Mouse (Mus musculus): ENCODE results near the gene Fhdc1. TPM values are rescaled to one million over a fixed set of nuclear protein-coding genes. Genes with fewer than 3 reads are reported as not detected.

The Fhdc1 gene
- polyA plus RNA-seq, 1 experiment from 2014 or later, result 11.4 TPM

DNA sequence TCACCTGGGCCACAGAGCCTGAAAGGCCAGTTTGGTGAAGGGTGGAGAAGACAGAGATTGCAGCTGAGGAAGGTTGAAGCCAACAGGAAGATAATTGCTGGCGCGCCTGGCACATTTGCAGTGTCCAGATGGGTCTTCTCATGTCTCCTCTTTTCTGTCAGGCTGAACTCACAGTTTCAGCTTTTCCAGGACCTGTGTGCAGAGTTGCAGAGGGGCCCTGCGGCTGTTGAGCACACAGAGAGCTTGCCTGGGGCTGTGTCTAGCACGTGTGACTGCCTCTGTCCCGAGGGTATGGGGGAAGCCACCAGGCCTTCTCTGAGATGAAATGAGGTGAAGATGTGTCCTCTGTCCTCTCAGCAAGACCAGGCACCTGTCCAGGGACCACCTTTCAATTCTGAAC is 49.0 kb downstream of the Fhdc1 start:
- H3K4me2 ChIP-seq (replicated peaks), result no peak overlapping the region
- H3K4me1 ChIP-seq, result peaks cover 17% of the 10 kb centered on the region
- WGBS, result 54% methylated on average over 5 of the region's 5 CpGs
- H3K4me3 ChIP-seq (replicated peaks), result no peak overlapping the region
- no peak overlapping the region for H3K27ac ChIP-seq (replicated peaks)
- ATAC-seq (ENCODE audit: insufficient number of reproducible peaks, low FRiP score, low TSS enrichment, low read depth), result no peak
- no peaks in the 10 kb centered on the region for H3K9me3 ChIP-seq (replicated peaks)
- no peaks in the 10 kb centered on the region for H3K27me3 ChIP-seq
- H3K36me3 ChIP-seq, result no peaks in the 10 kb centered on the region
- no peak overlapping the region for H3K9ac ChIP-seq

DNA sequence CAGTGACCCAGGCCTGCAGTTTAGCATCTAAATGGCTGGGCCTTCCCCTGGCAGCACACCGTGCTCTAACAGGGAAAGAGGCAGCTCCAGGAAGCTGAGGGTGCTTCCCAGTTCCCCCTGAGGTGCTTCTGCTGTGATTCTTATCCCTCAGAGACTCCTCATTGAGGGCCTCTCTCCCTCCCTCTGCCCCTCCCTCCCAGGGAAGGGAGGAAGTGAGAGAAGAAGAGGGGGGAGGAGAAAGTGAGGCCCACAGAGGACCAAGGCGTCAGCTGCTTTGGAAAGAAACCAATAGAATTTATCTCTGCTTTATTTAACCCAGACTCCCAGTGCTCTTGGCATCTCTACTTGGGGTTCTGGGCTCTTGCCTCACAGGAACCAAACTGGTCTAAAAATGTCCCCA is 50.1 kb downstream of the Fhdc1 start:
- no peak for ATAC-seq (ENCODE audit: insufficient number of reproducible peaks, low FRiP score, low TSS enrichment, low read depth)
- 18% methylated on average over 2 of the region's 2 CpGs for WGBS
- no peak overlapping the region for H3K4me3 ChIP-seq (replicated peaks)
- H3K4me1 ChIP-seq, result peaks cover 11% of the 10 kb centered on the region
- H3K9me3 ChIP-seq (replicated peaks), result no peaks in the 10 kb centered on the region
- H3K27me3 ChIP-seq, result no peaks in the 10 kb centered on the region
- no peak overlapping the region for H3K4me2 ChIP-seq (replicated peaks)
- no peak overlapping the region for H3K9ac ChIP-seq
- no peak overlapping the region for H3K27ac ChIP-seq (replicated peaks)
- no peaks in the 10 kb centered on the region for H3K36me3 ChIP-seq

DNA sequence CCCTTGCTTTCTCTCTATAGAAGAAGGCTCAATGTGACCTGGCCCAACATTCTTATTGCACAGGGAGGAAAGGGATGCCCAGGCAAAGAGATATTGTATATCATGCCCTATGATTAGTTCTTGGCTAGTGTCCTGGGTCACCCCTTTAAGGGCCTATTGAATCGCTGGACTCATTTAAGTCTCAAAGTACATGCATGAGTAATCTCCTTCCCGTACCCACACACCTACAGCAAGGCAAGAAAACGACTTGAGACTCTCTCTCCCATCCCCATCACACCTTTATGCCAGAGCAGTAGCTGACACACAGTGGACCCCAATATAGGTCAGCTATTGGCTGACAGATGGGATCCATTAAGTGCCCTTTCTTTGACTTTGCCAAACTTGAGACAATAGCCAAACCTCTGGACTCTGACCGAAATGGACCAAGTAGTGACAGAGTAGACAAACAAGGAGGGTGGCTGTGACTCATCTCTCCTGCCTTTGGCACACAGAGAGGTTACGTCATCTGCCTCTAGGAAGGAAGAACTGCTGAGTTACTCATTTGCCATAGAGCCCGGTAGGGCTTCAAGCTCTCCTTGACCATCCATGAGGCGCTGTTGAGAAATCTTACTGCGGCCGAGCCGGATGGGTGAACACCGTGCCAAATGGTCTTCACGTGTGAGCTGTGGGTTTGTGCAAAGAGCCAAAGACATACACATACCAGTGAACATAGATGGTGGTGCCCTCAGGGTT is 51.1 kb downstream of the Fhdc1 start:
- no peak for ATAC-seq (ENCODE audit: insufficient number of reproducible peaks, low FRiP score, low TSS enrichment, low read depth)
- Histone ChIP-seq H3K9me3 (replicated peaks) (no peaks in the 10 kb centered on the region), H3K4me1 (peaks cover 7% of the 10 kb centered on the region), H3K27me3 (no peaks in the 10 kb centered on the region), H3K4me3 (replicated peaks) (no peak overlapping the region), H3K9ac (no peak overlapping the region), H3K27ac (replicated peaks) (no peak overlapping the region), H3K36me3 (no peaks in the 10 kb centered on the region), H3K4me2 (replicated peaks) (no peak overlapping the region)
- WGBS, result 88% methylated on average over 12 of the region's 12 CpGs

DNA sequence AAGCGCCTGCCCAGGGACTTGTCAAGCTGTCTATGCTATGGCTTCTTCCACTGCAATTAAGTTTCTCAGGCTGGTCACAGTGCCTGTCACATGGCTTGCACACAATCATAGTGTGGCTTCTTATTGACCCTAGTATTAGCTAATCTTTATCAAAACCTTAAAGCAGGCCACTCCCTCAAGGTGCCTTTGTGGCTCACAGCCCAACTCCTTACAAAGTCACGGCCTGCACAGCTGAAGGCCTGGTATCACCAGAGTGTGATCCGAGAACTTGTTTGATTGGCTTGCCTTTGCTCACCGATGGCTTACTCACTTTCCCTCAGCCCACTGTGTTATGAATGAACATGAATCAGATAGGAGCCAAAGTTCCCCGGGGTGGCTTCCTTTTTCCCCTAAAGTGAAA is 52.5 kb downstream of the Fhdc1 start:
- ATAC-seq (ENCODE audit: insufficient number of reproducible peaks, low FRiP score, low TSS enrichment, low read depth), result no peak

DNA sequence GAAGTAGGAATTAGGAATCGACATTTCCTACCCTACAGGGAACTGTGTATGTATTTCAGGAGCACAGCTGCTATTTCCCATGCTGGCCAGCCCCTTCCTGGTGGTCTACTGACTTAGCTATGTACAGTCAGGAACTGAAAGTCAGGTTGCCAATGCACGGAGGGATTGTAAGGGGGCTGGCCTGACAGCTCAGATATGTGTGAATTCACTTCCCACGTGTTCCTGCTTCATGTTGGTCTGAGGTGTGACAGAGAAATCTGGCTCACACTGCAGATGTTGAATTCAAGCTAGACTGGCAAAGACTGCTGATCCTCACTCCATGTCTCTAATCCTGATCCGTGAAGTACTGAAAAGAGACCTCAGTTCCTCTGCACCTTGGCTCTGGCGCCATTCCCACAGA is 57.9 kb downstream of the Fhdc1 start:
- no peak overlapping the region for H3K27ac ChIP-seq (replicated peaks)
- ATAC-seq (ENCODE audit: insufficient number of reproducible peaks, low FRiP score, low TSS enrichment, low read depth), result no peak
- H3K27me3 ChIP-seq, result no peaks in the 10 kb centered on the region
- H3K36me3 ChIP-seq, result no peaks in the 10 kb centered on the region
- no peaks in the 10 kb centered on the region for H3K4me1 ChIP-seq
- H3K4me3 ChIP-seq (replicated peaks), result no peak overlapping the region
- no peaks in the 10 kb centered on the region for H3K9me3 ChIP-seq (replicated peaks)
- no peak overlapping the region for H3K4me2 ChIP-seq (replicated peaks)
- WGBS, result 60% methylated on average over 5 of the region's 5 CpGs
- no peak overlapping the region for H3K9ac ChIP-seq

More for the DNA sequence above, 52.5 kb downstream of the Fhdc1 start:
- Histone ChIP-seq H3K36me3 (no peaks in the 10 kb centered on the region), H3K27ac (replicated peaks) (no peak overlapping the region), H3K4me2 (replicated peaks) (no peak overlapping the region), H3K4me3 (replicated peaks) (no peak overlapping the region), H3K4me1 (peaks cover 7% of the 10 kb centered on the region), H3K27me3 (no peaks in the 10 kb centered on the region), H3K9ac (no peak overlapping the region), H3K9me3 (replicated peaks) (no peaks in the 10 kb centered on the region)
- WGBS, result 85% methylated on average over 5 of the region's 5 CpGs

DNA sequence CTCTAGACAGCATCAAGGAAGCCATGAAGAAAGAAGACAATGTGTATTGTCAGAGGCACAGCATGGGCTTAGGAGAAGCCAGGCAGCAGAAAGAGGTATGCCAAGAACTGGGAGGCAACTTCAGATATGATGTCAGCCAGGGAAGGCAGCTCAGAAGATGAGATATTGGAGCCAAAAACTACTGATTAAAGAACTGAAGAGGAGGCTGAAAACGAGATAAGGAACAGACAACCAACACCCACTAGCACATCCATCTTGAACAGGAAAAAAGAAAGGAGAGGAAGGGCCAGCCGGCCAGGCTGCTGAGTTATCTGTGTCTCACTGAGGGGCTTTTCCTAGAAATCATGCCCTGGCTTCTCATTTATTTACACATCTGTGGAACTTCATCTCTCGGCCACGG is 66.4 kb downstream of the Fhdc1 start:
- Histone ChIP-seq H3K9me3 (replicated peaks) (no peaks in the 10 kb centered on the region), H3K9ac (no peak overlapping the region), H3K4me1 (0 out of 2 replicates have a peak, but pooled peaks cover 5% of the 10 kb centered on the region), H3K27ac (replicated peaks) (no peak overlapping the region), H3K4me3 (replicated peaks) (no peak overlapping the region), H3K36me3 (no peaks in the 10 kb centered on the region), H3K4me2 (replicated peaks) (no peak overlapping the region), H3K27me3 (no peaks in the 10 kb centered on the region)
- 69% methylated on average over 4 of the region's 4 CpGs for WGBS
- ATAC-seq (ENCODE audit: insufficient number of reproducible peaks, low FRiP score, low TSS enrichment, low read depth), result no peak

DNA sequence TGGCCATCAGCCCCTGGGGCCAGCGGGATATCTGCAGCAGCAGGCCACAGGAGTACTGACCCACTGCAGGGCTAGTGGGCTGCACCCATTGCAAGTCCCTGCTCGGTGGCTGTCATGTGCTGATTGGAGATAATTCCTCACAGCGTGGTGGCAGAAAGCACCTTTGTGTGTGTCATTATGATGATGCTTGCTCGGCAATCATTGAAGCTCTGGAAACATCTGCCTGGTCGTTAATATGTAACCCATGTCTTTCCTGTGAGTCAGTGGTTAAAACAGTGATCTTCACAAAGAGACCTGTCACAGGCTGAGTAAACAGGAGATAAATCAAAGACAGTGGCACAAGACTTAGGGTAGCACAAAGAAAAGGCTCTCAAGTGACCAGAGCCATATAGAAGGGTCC is 67.3 kb downstream of the Fhdc1 start:
- H3K9ac ChIP-seq, result no peak overlapping the region
- H3K9me3 ChIP-seq (replicated peaks), result no peaks in the 10 kb centered on the region
- H3K4me3 ChIP-seq (replicated peaks), result no peak overlapping the region
- H3K36me3 ChIP-seq, result no peaks in the 10 kb centered on the region
- WGBS, result 56% methylated on average over 5 of the region's 5 CpGs
- no peaks in the 10 kb centered on the region for H3K27me3 ChIP-seq
- no peak for ATAC-seq (ENCODE audit: insufficient number of reproducible peaks, low FRiP score, low TSS enrichment, low read depth)
- no peak overlapping the region for H3K4me2 ChIP-seq (replicated peaks)
- H3K27ac ChIP-seq (replicated peaks), result no peak overlapping the region
- H3K4me1 ChIP-seq, result 0 out of 2 replicates have a peak, but pooled peaks cover 5% of the 10 kb centered on the region

DNA sequence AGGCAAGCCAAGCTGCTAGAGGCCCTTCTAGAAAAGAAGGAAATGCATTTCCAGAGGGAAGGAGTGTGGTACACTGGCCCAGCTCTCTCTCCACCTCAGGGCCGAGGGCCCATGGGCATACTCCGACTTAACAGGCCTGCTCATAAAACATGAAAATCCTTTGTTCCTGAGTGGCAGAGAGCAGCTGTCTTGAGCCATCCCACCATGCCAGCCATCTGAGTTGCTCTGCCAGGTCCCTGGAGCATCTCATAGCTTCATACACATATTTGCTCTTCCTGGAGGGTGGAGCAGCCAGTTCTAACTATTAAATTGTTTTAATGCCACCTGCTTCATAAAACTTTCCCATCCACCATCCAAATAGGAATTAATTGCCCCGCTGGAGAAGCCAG is 70.8 kb downstream of the Fhdc1 start:
- Histone ChIP-seq H3K9ac (no peak overlapping the region), H3K36me3 (no peaks in the 10 kb centered on the region), H3K27ac (replicated peaks) (no peak overlapping the region; the same call in 1 of the 2 replicates), H3K9me3 (replicated peaks) (no peaks in the 10 kb centered on the region), H3K4me1 (peaks cover 9% of the 10 kb centered on the region; the same call in 1 of the 2 replicates), H3K27me3 (no peaks in the 10 kb centered on the region), H3K4me2 (replicated peaks) (no peak overlapping the region), H3K4me3 (replicated peaks) (no peak overlapping the region)
- WGBS, result 70% methylated on average over 3 of the region's 3 CpGs
- ATAC-seq (ENCODE audit: insufficient number of reproducible peaks, low FRiP score, low TSS enrichment, low read depth), result no peak

DNA sequence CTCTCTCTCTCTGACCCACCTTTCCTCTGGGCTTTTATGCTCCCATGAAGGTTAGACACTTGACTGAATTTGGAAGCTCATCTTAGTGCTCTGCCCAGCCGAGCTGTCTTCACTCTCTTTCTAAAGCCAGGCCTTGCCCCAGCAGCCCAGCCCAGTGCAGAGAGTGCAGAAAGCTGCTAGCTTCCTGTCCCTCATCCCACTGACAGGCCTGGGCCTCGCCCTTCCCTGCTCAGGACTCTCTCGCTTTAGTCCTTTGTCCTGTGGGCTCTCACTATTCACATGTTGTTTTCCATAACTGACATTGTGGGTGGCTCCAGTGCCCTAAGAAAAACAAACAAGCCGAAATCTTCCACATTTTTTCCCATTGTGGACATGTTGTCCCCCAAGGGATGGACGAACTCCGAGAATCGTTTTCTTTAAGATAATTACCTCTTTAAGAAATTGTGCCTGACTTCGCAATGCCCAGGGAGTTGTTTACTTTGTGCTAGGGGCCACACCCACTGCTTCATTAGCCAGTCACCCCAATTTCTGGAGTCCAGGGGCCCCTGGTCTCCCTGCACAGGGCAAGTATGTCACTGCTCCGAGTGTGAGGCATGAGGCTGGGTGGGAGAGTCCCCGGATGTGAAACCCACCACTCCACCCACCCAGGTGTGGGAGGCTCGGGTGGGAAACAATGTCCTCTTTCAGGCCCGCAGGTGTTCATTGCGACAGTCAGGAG is 71.3 kb downstream of the Fhdc1 start:
- ATAC-seq (ENCODE audit: insufficient number of reproducible peaks, low FRiP score, low TSS enrichment, low read depth), result no peak
- no peaks in the 10 kb centered on the region for H3K9me3 ChIP-seq (replicated peaks)
- H3K27me3 ChIP-seq, result no peaks in the 10 kb centered on the region
- no peak overlapping the region for H3K9ac ChIP-seq
- 40% methylated on average over 13 of the region's 13 CpGs for WGBS
- H3K4me1 ChIP-seq, result peaks cover 9% of the 10 kb centered on the region; the same call in 1 of the 2 replicates
- H3K27ac ChIP-seq (replicated peaks), result no peak overlapping the region; the same call in 1 of the 2 replicates
- no peak overlapping the region for H3K4me3 ChIP-seq (replicated peaks)
- H3K4me2 ChIP-seq (replicated peaks), result no peak overlapping the region
- H3K36me3 ChIP-seq, result no peaks in the 10 kb centered on the region

DNA sequence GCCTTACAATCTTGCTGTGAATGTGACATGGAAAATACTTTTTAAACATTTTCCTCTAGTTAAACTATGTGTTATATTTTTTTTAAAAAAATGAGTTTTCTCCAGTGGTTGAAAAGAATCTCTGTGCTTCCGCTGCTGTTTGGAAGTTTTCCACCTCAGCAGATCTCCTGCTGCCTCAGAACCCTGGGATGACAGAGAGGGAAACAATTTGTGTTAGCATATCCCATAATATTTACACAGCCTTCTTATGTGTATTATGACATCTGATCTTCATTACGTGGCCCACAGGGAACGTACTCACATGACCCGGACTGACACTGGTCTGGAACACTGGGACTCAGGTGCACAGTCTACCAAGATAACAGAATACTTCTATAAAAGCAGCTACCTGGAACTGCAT is 74.7 kb downstream of the Fhdc1 start:
- H3K27me3 ChIP-seq, result no peaks in the 10 kb centered on the region
- no peak overlapping the region for H3K4me2 ChIP-seq (replicated peaks)
- H3K9ac ChIP-seq, result no peak overlapping the region
- no peak for ATAC-seq (ENCODE audit: insufficient number of reproducible peaks, low FRiP score, low TSS enrichment, low read depth)
- H3K36me3 ChIP-seq, result no peaks in the 10 kb centered on the region
- no peak overlapping the region for H3K4me3 ChIP-seq (replicated peaks)
- WGBS, result 49% methylated on average over 4 of the region's 4 CpGs
- H3K9me3 ChIP-seq (replicated peaks), result no peaks in the 10 kb centered on the region
- no peak overlapping the region for H3K27ac ChIP-seq (replicated peaks)
- peaks cover 9% of the 10 kb centered on the region; the same call in 1 of the 2 replicates for H3K4me1 ChIP-seq

DNA sequence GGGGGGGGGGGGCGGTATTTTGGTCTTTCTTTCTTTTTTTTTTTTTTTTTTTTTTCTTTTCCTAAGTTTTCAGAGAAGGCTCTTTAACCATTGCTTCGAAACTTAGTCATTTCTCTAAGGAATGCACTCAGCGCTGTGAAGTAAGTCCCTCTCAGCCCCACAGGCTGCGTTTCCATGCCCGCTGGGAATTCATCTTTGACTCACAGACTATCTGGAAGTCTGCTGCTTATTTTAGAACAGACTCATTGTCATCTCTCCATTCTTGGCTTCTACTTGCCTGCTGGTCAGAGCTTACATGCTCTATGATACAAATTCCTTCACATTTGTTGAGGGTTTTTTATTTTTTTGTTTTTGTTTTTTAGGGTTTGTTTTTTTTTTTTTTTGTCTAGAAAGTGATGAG is 76.8 kb downstream of the Fhdc1 start:
- Histone ChIP-seq H3K4me2 (replicated peaks) (no peak overlapping the region), H3K9ac (no peak overlapping the region), H3K9me3 (replicated peaks) (no peaks in the 10 kb centered on the region), H3K27ac (replicated peaks) (no peak overlapping the region), H3K4me1 (peaks cover 4% of the 10 kb centered on the region; the same call in 1 of the 2 replicates), H3K36me3 (no peaks in the 10 kb centered on the region), H3K27me3 (no peaks in the 10 kb centered on the region), H3K4me3 (replicated peaks) (no peak overlapping the region)
- no peak for ATAC-seq (ENCODE audit: insufficient number of reproducible peaks, low FRiP score, low TSS enrichment, low read depth)
- WGBS, result 32% methylated on average over 5 of the region's 5 CpGs
